Mouse (Mus musculus) lung, postnatal 0 days (tissue): Measurements from ENCODE around the gene Spag7.

Experiments used
- CTCF ChIP-seq: IDR thresholded peaks from 2 replicates; pipeline ENCODE4 v1.5.1; 2016; ENCODE audit warnings: antibody characterized with exemption, mild to moderate bottlenecking
- EP300 ChIP-seq: IDR thresholded peaks from 2 replicates; pipeline ENCODE4 v1.6.1; 2016; ENCODE audit warnings: antibody characterized with exemption, mild to moderate bottlenecking, control low read depth

GRCm38 (mm10) chr11:70656964-70657363, 12.3 kb downstream of the Spag7 start, which contains the start of gene Eno3:
- TF ChIP-seq CTCF (no peak), EP300 (no peak)
